Mouse (Mus musculus): Measurements from ENCODE around the gene Stat1.

DNA sequence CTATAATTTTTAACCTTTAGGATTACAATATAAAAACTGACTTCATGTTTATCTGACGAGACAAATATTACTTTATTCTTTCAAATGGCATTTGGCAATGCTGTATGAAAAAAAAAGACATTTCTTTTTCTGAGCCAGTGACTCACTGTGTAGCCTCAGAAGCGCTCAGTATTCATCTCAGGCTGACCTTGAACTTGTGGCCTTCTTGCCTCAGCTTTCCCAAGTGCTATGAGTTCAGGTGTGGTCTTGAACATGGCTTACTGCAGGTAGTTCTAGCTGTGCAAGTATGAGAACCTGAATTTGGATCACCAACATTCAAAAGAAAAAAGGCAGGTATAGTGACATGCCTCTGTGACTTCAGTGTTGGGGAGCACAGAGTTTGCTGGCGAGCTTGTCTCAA, 1.8 kb downstream of the Stat1 start:
- TF ChIP-seq CTCF (IDR thresholded peaks at IDR 0.05; ENCODE audit: low read depth, low read length): no peak
- TF ChIP-seq POLR2AphosphoS5 (IDR thresholded peaks at IDR 0.05; ENCODE audit: insufficient replicate concordance, low read depth, low read length): no peak

All from G1E (cell line).